Mouse (Mus musculus) inflammation-experienced regulatory T-cells, adult 16 weeks (primary cell): ENCODE measurements around the gene Gstm7. TPM values are rescaled to one million over a fixed set of nuclear protein-coding genes. Genes with fewer than 3 reads are reported as not detected.

ENCODE experiments used
- polyA plus RNA-seq: library from polyadenylated mRNA; unstranded; fragments of 100-300 nt; shearing (Covaris generic); gene quantifications from one replicate; pipeline ENCODE4 v1.2.1, GENCODE M21; 2017

Gstm7 gene
- polyA plus RNA-seq, result 0.78 TPM

GRCm38 (mm10) chr3:107931670-107932069 is at the start of gene Gstm7:
Gstm7 (minus strand) TSS chr3:107931817.

GRCm38 (mm10) chr3:107968724-107969395 is 37.2 kb upstream of the Gstm7 start, which contains the start of gene Gstm3:
Gstm3 (minus strand) TSS chr3:107969283.

DNA sequence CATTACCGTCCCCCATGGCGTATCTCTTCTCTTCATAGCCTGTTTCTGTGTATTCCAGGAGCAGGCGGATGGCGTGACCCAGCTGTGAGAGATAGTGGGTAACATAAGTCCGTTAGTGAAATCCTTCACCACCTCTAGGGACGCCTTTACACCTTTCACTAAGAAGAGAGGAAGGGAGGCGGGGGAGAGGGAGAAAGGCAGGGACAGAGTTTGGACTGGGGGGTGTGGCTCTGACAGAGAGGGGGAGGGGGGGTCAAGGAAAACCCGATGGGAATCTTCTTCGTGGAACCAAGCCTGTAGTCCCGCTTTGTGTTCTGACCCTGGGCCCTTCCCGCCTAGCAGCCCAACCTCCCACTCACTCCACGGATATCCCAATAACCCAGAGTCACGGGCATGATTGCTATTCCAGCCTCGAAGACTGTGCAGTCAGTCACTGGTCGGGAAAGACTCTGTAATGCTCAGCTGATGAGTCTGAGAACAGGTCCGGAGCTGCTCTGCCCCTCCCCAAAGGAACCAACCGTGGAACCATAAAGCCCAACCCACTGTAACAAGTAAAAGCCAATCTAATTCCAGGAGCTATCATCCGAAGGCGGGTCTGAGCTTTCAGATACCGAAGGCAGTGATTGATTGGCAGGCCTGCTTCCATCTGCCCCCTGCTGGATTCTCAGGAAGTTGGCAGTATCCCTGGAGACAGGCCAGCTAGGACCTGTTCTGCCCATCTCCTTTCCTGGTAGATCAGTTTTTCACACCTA is 11.8 kb upstream of the Gstm7 start, which contains the start of gene Gstm6:
Gene Gstm6 (minus strand): TSS at position 511 of the 752 bp plus-strand sequence.

GRCm38 (mm10) chr3:107895720-107896569 is 35.7 kb downstream of the Gstm7 start, which contains the start of gene Gstm5:
Gstm5 (plus strand) TSS chr3:107895821.

DNA sequence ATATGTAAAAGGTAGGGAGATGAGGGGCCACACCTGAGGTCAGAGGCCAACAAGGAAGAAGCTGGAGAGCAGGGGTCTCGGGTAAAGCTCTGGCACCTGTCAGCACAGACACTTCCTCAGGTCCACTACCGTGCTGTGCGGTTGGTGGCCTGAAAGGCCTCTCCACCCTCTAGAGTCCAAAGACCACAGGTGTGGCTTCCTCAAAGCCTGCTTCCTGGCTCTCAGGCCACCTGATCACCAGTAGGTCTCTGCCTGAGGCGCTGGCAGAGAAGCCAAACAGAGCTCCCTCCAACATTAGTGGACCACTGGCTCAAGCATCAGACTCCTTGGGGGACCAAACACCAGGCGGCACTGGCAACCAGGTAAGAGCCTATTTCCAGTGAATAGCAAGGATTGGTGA is 54.6 kb downstream of the Gstm7 start, which contains the start of gene Eps8l3:
Gene Eps8l3 (plus strand): TSS at position 225 of the 400 bp plus-strand sequence.

Other genes with a start within 250 kb of the Gstm7 start
- 10.3 TPM for gene Ahcyl1, start 235.3 kb downstream of the Gstm7 start, polyA plus RNA-seq
- gene Csf1, start 171.3 kb downstream of the Gstm7 start, polyA plus RNA-seq, result 33.8 TPM
- not detected for gene Eps8l3, start 54.6 kb downstream of the Gstm7 start, polyA plus RNA-seq
- gene Gstm5, start 36.0 kb downstream of the Gstm7 start, polyA plus RNA-seq, result 2.5 TPM
- gene Gstm6, start 11.9 kb upstream of the Gstm7 start, polyA plus RNA-seq, result not detected
- not detected for gene Gstm3, start 37.5 kb upstream of the Gstm7 start, polyA plus RNA-seq
- not detected for gene Gstm2, start 54.6 kb upstream of the Gstm7 start, polyA plus RNA-seq
- gene Gstm1, start 86.2 kb upstream of the Gstm7 start, polyA plus RNA-seq, result 4.3 TPM
- 10.0 TPM for gene Gstm4, start 113.1 kb upstream of the Gstm7 start, polyA plus RNA-seq
- 71.3 TPM for gene Ampd2, start 154.8 kb upstream of the Gstm7 start, polyA plus RNA-seq
- not detected for gene Gnat2, start 161.0 kb upstream of the Gstm7 start, polyA plus RNA-seq
- gene Gnai3, start 214.3 kb upstream of the Gstm7 start, polyA plus RNA-seq, result 238 TPM
- not detected for gene Gpr61, start 223.1 kb upstream of the Gstm7 start, polyA plus RNA-seq